Mouse (Mus musculus): Measurements from ENCODE around the gene Rcan2.
"Not testable (repeated sequence)": the region's sequence is repeated elsewhere in the genome, so short reads cannot be mapped to it uniquely, and the experiment has no call there.

Gene Rcan2

GRCm38 (mm10) chr17:43822630-43823029 lies 21.5 kb downstream of the Rcan2 start:
- intact Hi-C loops (cut with DNase I): no loop called here

- intact Hi-C loops (cut with DNase I): no loop called here
These were observed 23.7 kb downstream of the Rcan2 start for GRCm38 (mm10) chr17:43824781-43825410.

GRCm38 (mm10) chr17:43825411-43825785 lies 24.2 kb downstream of the Rcan2 start:
- intact Hi-C loops (cut with DNase I): not testable (repeated sequence)

- intact Hi-C loops (cut with DNase I): no loop called here
These were observed 26.1 kb downstream of the Rcan2 start for GRCm38 (mm10) chr17:43827261-43827660.

GRCm38 (mm10) chr17:43832401-43833124 lies 31.4 kb downstream of the Rcan2 start:
- intact Hi-C loops (cut with DNase I): no loop called here

- intact Hi-C loops (cut with DNase I): no loop called here
These were observed 39.1 kb downstream of the Rcan2 start for GRCm38 (mm10) chr17:43840208-43840607.

- intact Hi-C loops (cut with DNase I): no loop called here
These were observed 45.6 kb downstream of the Rcan2 start for GRCm38 (mm10) chr17:43846714-43847113.

- intact Hi-C loops (cut with DNase I): no loop called here
These were observed 47.8 kb downstream of the Rcan2 start for GRCm38 (mm10) chr17:43848903-43849302.

- intact Hi-C loops (cut with DNase I): no loop called here
These were observed 54.0 kb downstream of the Rcan2 start for GRCm38 (mm10) chr17:43855132-43855531.

- intact Hi-C loops (cut with DNase I): no loop called here
These were observed 54.9 kb downstream of the Rcan2 start for GRCm38 (mm10) chr17:43856081-43856480.

- intact Hi-C loops (cut with DNase I): loop anchor here (1.0 to 2.0 kb wide), 3 partner anchors 68 to 168 kb away; partner anchors contain the start of gene Rcan2
These were observed 67.7 kb downstream of the Rcan2 start for GRCm38 (mm10) chr17:43868808-43869207.

- intact Hi-C loops (cut with DNase I): loop anchor here (1.0 to 2.0 kb wide), 3 partner anchors 68 to 169 kb away; partner anchors contain the start of gene Rcan2
These were observed 68.5 kb downstream of the Rcan2 start for GRCm38 (mm10) chr17:43869677-43870076.

GRCm38 (mm10) chr17:43874417-43874816 lies 73.3 kb downstream of the Rcan2 start:
- intact Hi-C loops (cut with DNase I): no loop called here

- intact Hi-C loops (cut with DNase I): no loop called here
These were observed 76.3 kb downstream of the Rcan2 start for GRCm38 (mm10) chr17:43877425-43877824.

GRCm38 (mm10) chr17:43883016-43883415 lies 81.9 kb downstream of the Rcan2 start:
- intact Hi-C loops (cut with DNase I): loop anchor here (2.0 kb wide), 1 partner anchor 248 kb away; no protein-coding TSS in a partner anchor

GRCm38 (mm10) chr17:43886262-43886661 lies 85.1 kb downstream of the Rcan2 start:
- intact Hi-C loops (cut with DNase I): no loop called here

GRCm38 (mm10) chr17:43887931-43888330 lies 86.8 kb downstream of the Rcan2 start:
- intact Hi-C loops (cut with DNase I): no loop called here

- intact Hi-C loops (cut with DNase I): no loop called here
These were observed 96.2 kb downstream of the Rcan2 start for GRCm38 (mm10) chr17:43897346-43897745.

- intact Hi-C loops (cut with DNase I): no loop called here
These were observed 98.4 kb downstream of the Rcan2 start for GRCm38 (mm10) chr17:43899405-43900092.

GRCm38 (mm10) chr17:43900133-43900532 lies 99.0 kb downstream of the Rcan2 start:
- intact Hi-C loops (cut with DNase I): no loop called here

GRCm38 (mm10) chr17:43901474-43901873 lies 100.3 kb downstream of the Rcan2 start:
- intact Hi-C loops (cut with DNase I): no loop called here

All from adrenal gland (tissue).